Mouse (Mus musculus) limb, embryonic 12.5 days (tissue): ENCODE measurements at regions not wholly inside any gene's neighbourhood (a gene's known extent, or its start where the extent isn't known, plus 50 kb on each side); places are given as distances from the start of the nearest gene placed in this dataset.

Experiments
- ATAC-seq: fragments of 200-750 bp; cut with Nextera tagmentation; 2 replicates; pipeline ENCODE4 v1.8.0; 2017; ENCODE audit warnings: low read depth, moderate TSS enrichment; ENCODE audit not compliant: insufficient number of reproducible peaks, insufficient read depth, low FRiP score, low TSS enrichment
- H3K27ac ChIP-seq: fragments of 300-500 bp; sonication (generic); 2 replicates; pipeline ENCODE4 v1.5.1; 2016; ENCODE audit warnings: mild to moderate bottlenecking, moderate library complexity
- H3K27me3 ChIP-seq: fragments of 300-500 bp; sonication (generic); 2 replicates; pipeline ENCODE4 v1.6.1; 2016; ENCODE audit warnings: mild to moderate bottlenecking, moderate library complexity
- H3K36me3 ChIP-seq: fragments of 300-500 bp; sonication (generic); 2 replicates; pipeline ENCODE4 v1.6.1; 2016; ENCODE audit warnings: mild to moderate bottlenecking, moderate library complexity
- H3K4me1 ChIP-seq: fragments of 300-500 bp; sonication (generic); replicated peaks from 2 replicates; pipeline ENCODE4 v1.6.1; 2016
- H3K4me2 ChIP-seq: fragments of 300-500 bp; sonication (generic); 2 replicates; pipeline ENCODE4 v1.6.1; 2016; ENCODE audit warnings: mild to moderate bottlenecking, moderate library complexity
- H3K4me3 ChIP-seq: fragments of 300-500 bp; sonication (generic); replicated peaks from 2 replicates; pipeline ENCODE4 v1.5.1; 2016; ENCODE audit warnings: mild to moderate bottlenecking
- H3K9ac ChIP-seq: fragments of 300-500 bp; sonication (generic); replicated peaks from 2 replicates; pipeline ENCODE4 v1.6.1; 2016; ENCODE audit warnings: mild to moderate bottlenecking, moderate library complexity
- H3K9me3 ChIP-seq: fragments of 300-500 bp; sonication (generic); 2 replicates; pipeline ENCODE4 v1.6.1; 2016; ENCODE audit warnings: mild to moderate bottlenecking, moderate library complexity
- WGBS: fragments of 180-500 bp; shearing (Covaris S2); methylation state at CpG from one replicate; pipeline ENCODE4 v1.1.7; 2016; 5-methylcytosine and 5-hydroxymethylcytosine counted together

- no peak overlapping the region for H3K27ac ChIP-seq
- no peak overlapping the region for H3K4me3 ChIP-seq
- H3K4me1 ChIP-seq, result no peaks in the 10 kb centered on the region
- no peak overlapping the region for H3K4me2 ChIP-seq
- H3K9me3 ChIP-seq, result no peaks in the 10 kb centered on the region
- ATAC-seq, result no peak
- no peaks in the 10 kb centered on the region for H3K27me3 ChIP-seq
- no peaks in the 10 kb centered on the region for H3K36me3 ChIP-seq
- WGBS, result 86% methylated on average over 4 of the region's 4 CpGs
- no peak overlapping the region for H3K9ac ChIP-seq
Measured at GRCm38 (mm10) chr4:48975810-48976209, 83.3 kb upstream of the Plppr1 start.

- WGBS, result 80% methylated on average over 3 of the region's 3 CpGs
- no peak overlapping the region for H3K27ac ChIP-seq
- no peak for ATAC-seq
- no peaks in the 10 kb centered on the region for H3K36me3 ChIP-seq
- H3K9me3 ChIP-seq, result no peaks in the 10 kb centered on the region
- peaks cover 11% of the 10 kb centered on the region for H3K4me1 ChIP-seq
- no peak overlapping the region for H3K4me2 ChIP-seq
- no peak overlapping the region for H3K9ac ChIP-seq
- no peak overlapping the region for H3K4me3 ChIP-seq
- H3K27me3 ChIP-seq, result 0 out of 2 replicates have a peak, but pooled peaks cover 2% of the 10 kb centered on the region
Measured at GRCm38 (mm10) chr4:48992021-48992420, 67.1 kb upstream of the Plppr1 start.
